Mouse (Mus musculus) yolk sac, embryonic 10.5 days (tissue): Measurements from ENCODE around the gene Mrpl4.

ENCODE experiments used
- DNase-seq: peaks from one replicate; pipeline ENCODE4 v3.0.0-alpha.2; 2017; ENCODE audit warnings: low spot score

The Mrpl4 gene

GRCm38 (mm10) chr9:21002627-21003551 is at the start of gene Mrpl4:
Gene Mrpl4 (plus strand): TSS chr9:21002738.
- peak; percentile 91 for DNase-seq

GRCm38 (mm10) chr9:20956989-20957388 is 45.5 kb upstream of the Mrpl4 start:
- DNase-seq: no peak

- DNase-seq: no peak
Measured at GRCm38 (mm10) chr9:20959430-20959938, 43.1 kb upstream of the Mrpl4 start, which contains the start of gene Dnmt1. Gene Dnmt1 (minus strand): TSS chr9:20959888.

GRCm38 (mm10) chr9:20961557-20961956 is 41.0 kb upstream of the Mrpl4 start:
- no peak for DNase-seq

GRCm38 (mm10) chr9:20965606-20966005 is 36.9 kb upstream of the Mrpl4 start:
- DNase-seq: no peak

GRCm38 (mm10) chr9:20966008-20966407 is 36.5 kb upstream of the Mrpl4 start:
- no peak for DNase-seq

- no peak for DNase-seq
Measured at GRCm38 (mm10) chr9:20966747-20967146, 35.8 kb upstream of the Mrpl4 start.

- DNase-seq: no peak
Measured at GRCm38 (mm10) chr9:20971751-20972140, 30.8 kb upstream of the Mrpl4 start.

GRCm38 (mm10) chr9:20972141-20972992 is 30.2 kb upstream of the Mrpl4 start:
- no peak for DNase-seq

GRCm38 (mm10) chr9:20973001-20973681 is 29.4 kb upstream of the Mrpl4 start:
- no peak for DNase-seq

- no peak for DNase-seq
Measured at GRCm38 (mm10) chr9:20973682-20974075, 28.9 kb upstream of the Mrpl4 start.

GRCm38 (mm10) chr9:20975431-20976215 is 26.9 kb upstream of the Mrpl4 start:
- DNase-seq: peak; percentile 66

- DNase-seq: peak; percentile 88
Measured at GRCm38 (mm10) chr9:20976216-20976960, 26.1 kb upstream of the Mrpl4 start, which contains the start of gene S1pr2. Gene S1pr2 (minus strand): TSS chr9:20976781.

- DNase-seq: peak; percentile 44
Measured at GRCm38 (mm10) chr9:20976961-20977689, 25.4 kb upstream of the Mrpl4 start.

- DNase-seq: peak; percentile 42
Measured at GRCm38 (mm10) chr9:20978409-20979095, 24.0 kb upstream of the Mrpl4 start.

- peak; percentile 66 for DNase-seq
Measured at GRCm38 (mm10) chr9:20979181-20979580, 23.4 kb upstream of the Mrpl4 start.

GRCm38 (mm10) chr9:20979769-20980168 is 22.8 kb upstream of the Mrpl4 start:
- no peak for DNase-seq

GRCm38 (mm10) chr9:20982171-20982570 is 20.4 kb upstream of the Mrpl4 start:
- no peak for DNase-seq

- DNase-seq: no peak
Measured at GRCm38 (mm10) chr9:20983169-20983568, 19.4 kb upstream of the Mrpl4 start.
